Mouse (Mus musculus) macrophage (primary cell): Measurements from ENCODE around the gene Tbc1d19. TPM values are rescaled to one million over a fixed set of nuclear protein-coding genes. Genes with fewer than 3 reads are reported as not detected.

ENCODE experiments used
- H3K27ac ChIP-seq: fragments of 350-480 bp; formaldehyde crosslinking; 2 replicates; pipeline ENCODE4 v1.9.0; 2021
- H3K36me3 ChIP-seq: fragments of 350-480 bp; formaldehyde crosslinking; 2 replicates; pipeline ENCODE4 v1.9.0; 2021; ENCODE audit errors: inconsistent target
- H3K4me3 ChIP-seq: fragments of 350-480 bp; formaldehyde crosslinking; 2 replicates; pipeline ENCODE4 v1.9.0; 2021; ENCODE audit errors: inconsistent target
- H3K79me2 ChIP-seq: fragments of 350-480 bp; formaldehyde crosslinking; 2 replicates; pipeline ENCODE4 v1.9.0; 2021; ENCODE audit errors: inconsistent target
- polyA plus RNA-seq: library from polyadenylated mRNA; stranded (reverse); fragments of 250-400 nt; gene quantifications from 3 replicates; pipeline ENCODE4 v1.2.4, GENCODE M21; 2018; ENCODE audit warnings: inconsistent platforms

The Tbc1d19 gene
- polyA plus RNA-seq, 1 experiment from 2014 or later, result 24.8 TPM

DNA sequence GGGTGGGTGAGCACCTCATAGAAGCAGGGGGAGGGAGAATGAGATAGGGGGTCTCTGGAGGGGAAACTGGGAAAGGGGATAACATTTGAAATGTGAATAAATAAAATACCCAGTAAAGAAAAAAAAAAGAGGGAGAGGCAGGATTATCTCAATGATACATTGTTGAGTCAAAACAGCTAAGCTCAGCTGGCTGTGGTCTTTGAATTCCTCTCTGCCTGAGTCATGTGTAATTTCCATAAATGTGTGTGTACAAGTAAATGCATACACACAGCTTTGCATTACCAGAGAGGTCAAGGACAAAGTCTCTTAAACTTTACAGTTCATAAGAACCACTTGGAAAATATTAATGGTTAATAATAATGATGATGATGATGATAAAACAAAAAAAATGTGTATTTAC is 143.8 kb downstream of the Tbc1d19 start:
- H3K36me3 ChIP-seq, result no peaks in the 10 kb centered on the region
- no peaks in the 10 kb centered on the region for H3K79me2 ChIP-seq
- no peak overlapping the region for H3K4me3 ChIP-seq
- no peak overlapping the region for H3K27ac ChIP-seq

Other genes starting within 250 kb of the Tbc1d19 start
- gene Cckar, start 101.9 kb upstream of the Tbc1d19 start, polyA plus RNA-seq, result not detected in 3 replicates
- gene Stim2, start 188.9 kb downstream of the Tbc1d19 start, polyA plus RNA-seq, result 13.9 to 15.3 TPM (median 15.2 TPM) in 3 replicates